Mouse (Mus musculus) urinary bladder, postnatal 36 days (tissue): Measurements from ENCODE around the gene Shld2.

Source experiments
- DNase-seq, 2 experiments: peaks; one replicate each; pipeline ENCODE4 v3.0.0; 2022; ENCODE audit warnings: low spot score in 2 of 2, mixed read lengths in 1 of 2

Gene Shld2

DNA sequence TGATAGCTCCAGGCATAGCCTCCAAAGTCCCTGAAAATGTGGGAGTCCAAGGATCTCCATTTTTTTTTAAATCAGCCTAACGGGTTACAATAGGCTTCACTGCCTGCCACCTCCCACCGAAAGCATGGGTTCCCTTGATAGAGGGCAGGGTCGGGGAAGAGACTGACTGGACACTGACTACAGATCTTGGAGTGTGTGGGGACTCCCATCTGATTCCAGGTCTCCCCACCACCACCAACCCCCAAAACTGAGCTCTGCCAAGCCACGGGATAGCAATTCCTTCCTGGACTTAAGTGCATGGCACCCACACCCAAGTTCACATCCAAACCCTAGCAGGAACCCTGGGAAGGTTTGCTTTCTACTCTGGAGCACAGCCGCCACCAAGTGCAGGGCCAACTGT, 89.9 kb downstream of the Shld2 start:
- DNase-seq: no peak

DNA sequence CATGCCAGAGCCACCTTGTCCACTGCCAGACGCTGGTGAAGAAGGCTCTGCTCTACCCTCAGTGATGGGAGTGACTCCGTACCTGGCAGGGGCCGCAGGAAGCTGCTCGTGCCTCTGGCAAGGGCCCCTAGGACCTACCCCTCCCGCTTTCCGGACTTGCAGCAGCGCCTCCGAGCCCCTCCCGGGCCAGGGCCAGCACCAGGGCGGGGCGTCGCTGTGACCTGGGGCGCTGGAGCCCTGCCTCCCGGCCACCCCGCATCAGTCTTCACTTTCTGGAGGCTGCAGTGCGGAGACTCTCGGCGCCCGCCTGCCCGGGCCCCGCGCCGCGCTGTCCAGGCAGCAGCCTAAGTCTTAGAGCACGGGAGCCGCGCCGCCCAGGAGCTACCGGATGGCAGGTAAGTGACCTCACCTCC, 90.5 kb downstream of the Shld2 start:
- no peak for DNase-seq

GRCm38 (mm10) chr14:34219295-34219694, 91.0 kb downstream of the Shld2 start, which contains the start of gene Syt15:
Gene Syt15 (plus strand): TSS chr14:34219595.
- DNase-seq: no peak

DNA sequence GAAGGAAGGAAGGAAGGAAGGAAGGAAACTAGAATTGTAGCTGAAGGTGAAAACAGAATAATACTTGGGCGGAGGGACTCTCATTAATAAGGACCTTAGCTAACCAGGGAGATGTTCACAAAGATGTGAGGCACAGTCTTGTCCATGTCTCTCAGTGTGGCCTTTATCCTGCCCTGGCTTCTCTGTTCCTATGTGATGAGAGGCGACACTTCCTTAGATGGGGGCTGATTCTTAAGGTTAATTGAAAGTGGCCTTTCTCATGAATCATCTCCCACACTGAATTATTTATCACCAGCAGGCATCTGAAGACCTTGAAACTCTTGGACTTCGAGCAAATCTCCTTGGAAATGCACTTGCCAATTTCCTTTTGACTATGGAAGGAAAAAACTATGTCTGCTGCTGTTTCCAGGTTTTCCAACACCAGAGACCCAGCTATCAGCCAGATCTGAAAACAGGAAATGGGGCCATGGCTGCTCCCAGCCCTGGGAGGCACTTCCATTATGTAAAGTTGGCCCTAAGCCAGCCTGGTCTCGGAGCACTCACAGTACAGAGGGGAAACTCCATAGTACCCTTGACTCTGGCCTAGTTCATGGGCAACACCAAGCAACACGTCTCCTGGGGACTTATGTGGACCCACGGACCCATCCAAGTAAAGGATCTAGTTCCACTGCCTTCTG, 94.7 kb downstream of the Shld2 start:
- DNase-seq: no peak

GRCm38 (mm10) chr14:34209942-34210341, 100.4 kb downstream of the Shld2 start:
- DNase-seq: no peak

DNA sequence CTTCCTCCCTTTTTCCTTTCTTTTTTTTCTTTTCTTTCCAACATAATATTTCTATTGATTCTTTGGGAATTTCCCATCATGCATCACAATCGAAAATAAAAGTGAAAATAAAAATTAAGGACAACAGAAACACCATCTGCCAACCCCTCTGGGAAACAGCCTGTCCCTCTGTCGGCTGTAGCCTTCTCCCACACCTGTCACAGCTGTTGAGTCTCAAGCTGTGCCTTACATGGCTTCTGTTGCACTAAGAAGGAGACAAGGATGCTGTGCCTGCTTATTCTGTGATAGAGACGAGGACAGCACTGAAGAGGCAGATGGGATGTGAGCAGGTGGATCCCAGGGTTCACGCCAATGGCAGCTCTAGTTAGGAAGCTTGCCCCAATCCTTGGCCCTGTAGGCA, 101.2 kb downstream of the Shld2 start:
- no peak for DNase-seq

GRCm38 (mm10) chr14:34208651-34209050, 101.6 kb downstream of the Shld2 start:
- DNase-seq: no peak

DNA sequence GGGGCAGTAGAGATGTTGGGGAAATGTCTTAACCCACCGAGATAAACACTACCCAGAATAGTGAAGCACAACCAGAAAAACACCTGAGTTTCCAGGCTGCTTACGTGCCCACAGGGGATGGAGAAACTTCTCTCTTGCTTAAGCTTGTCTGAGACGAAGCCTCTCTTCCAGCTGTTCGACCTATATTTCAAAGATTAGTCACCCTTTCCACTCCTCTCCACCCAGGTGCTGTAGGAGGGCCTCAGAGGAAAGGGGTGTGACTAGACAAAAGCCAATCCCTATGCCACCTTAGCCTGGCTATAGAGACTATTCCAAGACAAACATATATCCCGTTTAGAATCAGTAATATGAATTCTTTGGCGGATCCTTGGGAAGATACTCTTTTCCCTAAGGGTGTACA, 102.3 kb downstream of the Shld2 start:
- DNase-seq: no peak

GRCm38 (mm10) chr14:34201231-34202035, 108.9 kb downstream of the Shld2 start, which contains the start of gene Gprin2:
Gene Gprin2 (minus strand): TSS chr14:34201653.
- DNase-seq: peak in 1 of 2 experiments; percentile 16

GRCm38 (mm10) chr14:34200738-34201230, 109.5 kb downstream of the Shld2 start:
- peak; percentile 15 to 29 for DNase-seq

- DNase-seq: no peak
Measured at GRCm38 (mm10) chr14:34196706-34197105, 113.6 kb downstream of the Shld2 start.

DNA sequence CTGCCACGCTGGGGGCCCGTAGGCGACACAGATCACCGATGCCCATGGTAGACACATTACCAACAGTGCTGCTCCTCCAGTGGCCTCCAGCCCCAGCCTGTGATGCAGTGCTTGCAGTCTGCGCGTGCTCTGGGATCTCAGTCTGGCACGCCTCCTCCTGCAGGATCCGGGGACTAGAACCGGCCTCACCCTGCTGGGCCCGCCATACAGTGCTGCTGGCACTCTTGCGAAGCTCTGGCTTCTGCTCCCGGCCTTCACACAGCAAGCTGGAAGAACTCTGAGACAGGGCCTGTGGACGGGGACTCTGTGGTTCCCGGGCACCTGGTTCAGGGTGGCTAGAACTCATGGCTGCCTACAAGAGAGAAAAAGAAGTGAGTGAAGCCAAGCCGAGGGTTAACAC, 114.8 kb downstream of the Shld2 start:
- DNase-seq: no peak

DNA sequence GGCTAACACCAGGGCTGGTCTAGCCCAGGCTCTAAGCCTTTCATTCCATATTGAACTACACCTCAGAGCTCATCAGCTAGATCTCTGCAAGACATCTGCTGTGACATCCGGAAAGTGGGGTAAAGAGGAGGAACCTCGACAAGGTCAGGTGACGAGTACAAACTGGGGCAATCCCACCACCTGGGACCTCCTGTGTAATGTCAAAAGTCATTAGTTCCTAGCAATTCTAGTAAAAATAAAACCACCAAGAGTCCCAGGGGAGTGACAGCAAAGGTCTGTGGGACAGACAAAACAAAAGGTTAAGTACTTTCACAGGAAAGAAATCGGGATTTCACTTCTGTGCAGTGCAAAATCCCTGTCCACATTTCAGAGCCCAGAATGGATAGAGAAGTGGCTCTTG, 116.4 kb downstream of the Shld2 start:
- no peak for DNase-seq

GRCm38 (mm10) chr14:34190361-34190760, 119.9 kb downstream of the Shld2 start:
- DNase-seq: no peak

DNA sequence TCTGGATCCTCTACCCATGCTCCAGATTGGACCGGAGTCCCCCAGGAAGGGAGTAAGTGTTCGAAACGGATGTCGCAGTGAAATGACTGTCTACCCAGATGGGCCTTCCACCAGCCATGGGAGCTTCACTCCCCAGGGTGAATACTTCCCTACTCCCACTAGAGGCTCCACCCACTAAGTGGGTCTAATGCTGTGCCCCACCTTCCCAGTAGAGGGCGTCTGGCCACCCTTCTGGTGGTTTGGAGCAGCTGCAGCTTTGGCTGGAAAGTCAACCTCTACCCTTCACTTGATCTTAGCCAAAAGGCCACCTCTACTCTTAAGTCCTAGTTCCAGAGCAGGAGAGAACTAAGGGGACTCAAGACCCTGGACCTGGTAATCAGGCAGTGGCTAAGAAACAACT, 121.7 kb downstream of the Shld2 start:
- DNase-seq: peak; percentile 35 to 48
